Mouse (Mus musculus) thymus, adult 2 months (tissue): Measurements from ENCODE around the gene Mab21l3.

Experiments used
- CTCF ChIP-seq: fragments of 200-500 bp; IDR thresholded peaks from 2 replicates; pipeline ENCODE4 v1.5.1; 2012; ENCODE audit warnings: mild to moderate bottlenecking, control low read depth, low read length, moderate library complexity, borderline replicate concordance; ENCODE audit not compliant: control insufficient read depth, poor library complexity, insufficient read depth; ENCODE audit errors: extremely low read depth
- POLR2A ChIP-seq: fragments of 200-500 bp; IDR thresholded peaks from 2 replicates; pipeline ENCODE4 v1.6.1; 2012; ENCODE audit warnings: mild to moderate bottlenecking, low read length, control low read depth, moderate library complexity; ENCODE audit not compliant: control insufficient read depth, poor library complexity, insufficient read depth; ENCODE audit errors: extremely low read depth

- TF ChIP-seq CTCF (no peak), POLR2A (no peak)
These were observed 41.8 kb downstream of the Mab21l3 start for GRCm38 (mm10) chr3:101806941-101807340.
